Mouse (Mus musculus) spleen, postnatal 14 days (tissue): ENCODE measurements around the gene Nek1.

ENCODE experiments used
- DNase-seq, 2 experiments: peaks; one replicate each; pipeline ENCODE4 v3.0.0; 2021 to 2022; ENCODE audit warnings: low spot score in 2 of 2

The Nek1 gene

GRCm38 (mm10) chr8:61158540-61158939, 165.5 kb downstream of the Nek1 start:
- no peak for DNase-seq

GRCm38 (mm10) chr8:61161461-61162185, 168.6 kb downstream of the Nek1 start:
- no peak for DNase-seq

- no peak for DNase-seq
Observed at GRCm38 (mm10) chr8:61162186-61162566, 169.2 kb downstream of the Nek1 start.

- DNase-seq: no peak
Observed at GRCm38 (mm10) chr8:61171546-61171945, 178.6 kb downstream of the Nek1 start.

- no peak for DNase-seq
Observed at GRCm38 (mm10) chr8:61173921-61174492, 181.0 kb downstream of the Nek1 start.

GRCm38 (mm10) chr8:61175876-61176275, 182.9 kb downstream of the Nek1 start:
- DNase-seq: no peak

GRCm38 (mm10) chr8:61177680-61178593, 184.9 kb downstream of the Nek1 start:
- DNase-seq: no peak

- no peak for DNase-seq
Observed at GRCm38 (mm10) chr8:61178594-61179140, 185.7 kb downstream of the Nek1 start.
